Mouse (Mus musculus) liver, embryonic 14 days (tissue): ENCODE measurements around the gene Exog. TPM values are rescaled to one million over a fixed set of nuclear protein-coding genes. Genes with fewer than 3 reads are reported as not detected.

Experiments used
- polyA plus RNA-seq: library from polyadenylated mRNA; depleted of rRNA; stranded (reverse); fragments of >200 nt; gene quantifications from 2 replicates; pipeline ENCODE4 v1.2.3, GENCODE M21; 2012; rRNA removed

Gene Exog
- polyA plus RNA-seq, result 1.9 and 2.6 TPM in 2 replicates

DNA sequence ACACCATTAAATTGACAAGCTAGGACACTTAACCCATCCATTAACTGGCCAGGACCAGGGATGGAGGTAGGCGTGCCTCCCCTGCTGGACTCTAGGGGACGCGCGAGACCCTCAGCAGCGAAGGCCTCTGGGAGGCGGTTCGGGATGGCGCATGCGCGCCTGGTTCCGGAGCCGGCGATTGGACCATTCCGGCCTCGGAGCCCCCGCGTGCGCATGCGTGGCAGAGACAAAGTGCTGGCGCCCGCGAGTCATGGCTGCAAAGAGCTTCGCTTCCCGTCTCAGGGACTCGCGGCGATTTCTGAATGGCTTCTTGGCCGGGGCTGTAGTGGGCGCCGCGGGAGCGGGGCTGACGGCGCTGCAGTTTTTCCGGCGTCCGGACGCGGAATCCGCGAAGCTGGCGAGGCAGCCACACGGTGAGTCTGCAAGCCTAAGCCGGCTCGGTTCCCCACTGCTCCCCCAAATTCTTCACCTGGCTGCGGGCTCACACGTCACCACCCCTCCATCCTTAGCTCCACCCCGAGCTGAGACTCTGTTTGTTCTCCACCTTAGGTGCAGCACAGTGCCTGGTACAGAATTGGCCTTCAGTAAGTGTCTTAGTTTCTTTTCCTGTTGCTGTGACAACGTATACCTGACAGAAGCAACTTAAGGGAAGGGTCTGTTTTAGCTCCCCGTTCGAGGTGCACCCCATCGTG is at the start of gene Exog:
Exog (plus strand) TSS at position 206 of the 692 bp plus-strand sequence.

DNA sequence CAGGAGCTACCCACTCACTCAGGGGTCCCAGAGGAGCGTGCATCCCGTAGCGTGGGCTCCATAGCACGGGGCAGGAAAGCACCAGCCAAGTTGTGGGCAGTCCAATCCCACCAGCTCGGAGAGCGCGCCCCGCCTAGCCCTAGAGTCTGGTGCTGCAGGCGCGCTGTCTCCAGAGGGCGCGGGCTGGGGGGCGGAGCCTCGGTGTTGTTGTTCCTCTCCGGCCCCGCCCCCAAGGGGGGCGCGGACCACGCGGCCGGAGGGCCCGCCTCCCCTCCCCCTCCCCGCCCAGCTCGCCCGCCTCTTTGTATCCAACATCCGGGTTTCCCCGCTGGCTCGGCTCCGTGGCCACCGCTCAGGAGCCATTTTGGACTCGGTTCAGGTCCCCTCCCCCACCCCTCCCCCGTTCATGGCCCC is 42.9 kb upstream of the Exog start, which contains the start of gene Acvr2b:
Acvr2b (plus strand) TSS at position 318 of the 414 bp plus-strand sequence.

Other genes with a start within 250 kb of the Exog start
- gene Slc22a13, start 235.8 kb upstream of the Exog start, polyA plus RNA-seq, result not detected in 2 replicates
- gene Oxsr1, start 122.5 kb upstream of the Exog start, polyA plus RNA-seq, result 11.9 and 13.1 TPM in 2 replicates
- gene Acaa1a, start 105.3 kb upstream of the Exog start, polyA plus RNA-seq, result 24.5 and 27.9 TPM in 2 replicates
- gene Myd88, start 103.5 kb upstream of the Exog start, polyA plus RNA-seq, result 6.3 and 7.3 TPM in 2 replicates
- 4.8 and 4.9 TPM in 2 replicates for gene Xylb, start 87.6 kb upstream of the Exog start, polyA plus RNA-seq
- gene Slc22a14, start 79.4 kb upstream of the Exog start, polyA plus RNA-seq, result 0.02 TPM in 1 of 2 replicates, not detected in the other
- gene Acvr2b, start 42.8 kb upstream of the Exog start, polyA plus RNA-seq, result 0.52 and 0.59 TPM in 2 replicates
- 0.02 TPM in 2 replicates for gene Scn5a, start 134.1 kb downstream of the Exog start, polyA plus RNA-seq